Mouse (Mus musculus): Measurements from ENCODE around the gene Ufd1.

Gene Ufd1

GRCm38 (mm10) chr16:18811468-18812384 lies at the start of gene Ufd1, which contains the start of gene Cdc45:
TSS of gene Ufd1 (plus strand) at chr16:18811779.
TSS of gene Cdc45 (minus strand) at chr16:18811987.
- peak; percentile 96 for DNase-seq (ENCODE audit: low spot score)

GRCm38 (mm10) chr16:18762960-18763359 lies 48.6 kb upstream of the Ufd1 start:
- DNase-seq (ENCODE audit: low spot score): no peak

DNA sequence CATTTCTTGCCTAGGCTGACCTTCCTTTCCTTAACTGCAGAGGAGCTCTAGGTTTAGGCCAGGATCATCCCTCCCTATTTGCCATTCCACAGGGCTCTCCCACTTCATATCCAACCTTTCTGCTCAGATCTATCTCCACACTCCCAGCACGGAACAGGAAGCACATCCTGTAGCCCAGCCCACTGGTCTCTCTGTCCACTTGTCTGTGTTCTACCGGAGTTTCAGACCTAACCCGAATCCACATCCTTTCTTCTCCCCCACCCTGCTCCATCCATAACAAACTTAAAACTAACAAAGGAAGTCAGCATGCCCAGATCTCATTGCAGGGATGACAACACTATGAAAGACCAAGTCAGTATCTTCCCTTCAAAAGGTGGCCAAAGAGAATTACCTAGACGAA lies 45.2 kb upstream of the Ufd1 start:
- DNase-seq (ENCODE audit: low spot score): no peak

DNA sequence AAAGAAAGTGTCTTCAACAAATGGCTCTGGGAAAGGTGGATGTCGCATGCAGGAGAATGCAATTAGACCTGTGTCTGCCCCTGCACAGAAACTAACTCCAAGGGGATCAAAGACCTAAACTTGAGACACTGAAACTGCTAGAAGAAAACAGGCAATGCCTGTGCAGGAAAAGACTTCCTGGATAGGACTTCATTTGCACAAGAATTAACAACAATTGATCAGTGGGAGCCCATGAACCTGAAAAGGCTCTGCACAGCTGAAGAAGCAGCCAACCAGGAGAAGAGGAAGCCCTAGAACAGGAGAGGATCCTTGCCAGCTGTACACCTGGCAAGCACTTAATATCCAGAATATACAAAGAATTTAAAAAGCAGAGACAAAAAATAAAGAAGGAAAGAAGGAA lies 42.1 kb upstream of the Ufd1 start:
- DNase-seq (ENCODE audit: low spot score): no peak

GRCm38 (mm10) chr16:18773936-18774335 lies 37.6 kb upstream of the Ufd1 start:
- DNase-seq (ENCODE audit: low spot score): peak; percentile 46

GRCm38 (mm10) chr16:18775621-18776555 lies 35.7 kb upstream of the Ufd1 start:
- DNase-seq (ENCODE audit: low spot score): peak; percentile 3

GRCm38 (mm10) chr16:18776556-18777100 lies 35.0 kb upstream of the Ufd1 start, which contains the start of gene Cldn5:
TSS of gene Cldn5 (plus strand) at chr16:18776847.
- peak; percentile 51 for DNase-seq (ENCODE audit: low spot score)

DNA sequence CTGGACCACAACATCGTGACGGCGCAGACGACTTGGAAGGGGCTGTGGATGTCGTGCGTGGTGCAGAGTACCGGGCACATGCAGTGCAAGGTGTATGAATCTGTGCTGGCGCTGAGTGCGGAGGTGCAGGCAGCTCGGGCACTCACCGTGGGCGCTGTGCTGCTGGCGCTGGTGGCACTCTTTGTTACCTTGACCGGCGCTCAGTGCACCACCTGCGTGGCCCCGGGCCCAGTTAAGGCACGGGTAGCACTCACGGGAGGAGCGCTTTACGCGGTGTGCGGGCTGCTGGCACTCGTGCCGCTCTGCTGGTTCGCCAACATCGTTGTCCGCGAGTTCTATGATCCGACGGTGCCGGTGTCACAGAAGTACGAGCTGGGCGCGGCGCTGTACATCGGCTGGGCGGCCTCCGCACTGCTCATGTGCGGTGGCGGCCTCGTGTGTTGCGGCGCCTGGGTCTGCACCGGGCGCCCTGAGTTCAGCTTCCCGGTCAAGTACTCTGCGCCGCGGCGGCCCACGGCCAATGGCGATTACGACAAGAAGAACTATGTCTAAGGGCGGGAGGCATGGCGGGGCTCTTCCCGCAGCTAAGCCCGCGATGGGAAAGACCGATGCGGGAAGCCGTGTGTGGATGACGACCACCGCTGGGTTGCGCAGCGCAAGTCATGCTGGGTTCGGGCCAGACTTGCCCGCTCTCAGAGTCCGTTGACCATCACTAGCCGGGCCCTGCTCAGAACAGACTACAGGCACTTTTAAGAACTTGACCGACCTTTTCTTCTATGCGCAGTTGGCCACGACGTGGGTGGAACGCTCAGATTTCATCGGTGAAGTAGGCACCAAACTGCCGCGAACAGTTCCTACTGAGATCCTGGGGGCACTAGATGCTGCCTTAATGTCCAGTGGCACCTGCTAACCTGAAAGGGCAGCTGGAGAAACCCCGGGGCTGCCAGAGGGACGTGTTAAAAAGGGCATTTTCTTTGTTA lies 34.2 kb upstream of the Ufd1 start:
- peak; percentile 32 for DNase-seq (ENCODE audit: low spot score)

DNA sequence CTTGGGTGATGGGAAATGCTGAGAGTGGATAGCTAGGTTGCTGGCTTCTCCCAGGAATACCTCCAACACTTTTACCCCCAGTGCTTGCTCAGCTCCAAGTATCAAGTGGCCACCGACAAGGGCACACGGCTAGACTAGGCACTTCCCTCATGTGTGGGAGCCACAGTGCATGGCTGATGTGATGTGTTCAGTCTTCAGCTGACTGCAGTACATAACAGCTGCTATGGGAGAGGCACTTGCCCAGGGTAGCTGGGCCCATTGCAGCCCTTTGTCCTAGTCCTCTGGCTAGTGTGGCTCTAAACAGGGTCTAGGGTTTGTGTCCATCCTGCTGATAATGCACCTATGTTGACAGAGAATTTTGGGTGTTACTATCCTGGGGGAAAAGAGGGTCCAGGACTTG lies 33.1 kb upstream of the Ufd1 start:
- no peak for DNase-seq (ENCODE audit: low spot score)

GRCm38 (mm10) chr16:18781810-18782209 lies 29.8 kb upstream of the Ufd1 start:
- no peak for DNase-seq (ENCODE audit: low spot score)

- no peak for DNase-seq (ENCODE audit: low spot score)
These were observed 26.6 kb upstream of the Ufd1 start for GRCm38 (mm10) chr16:18785025-18785424.

DNA sequence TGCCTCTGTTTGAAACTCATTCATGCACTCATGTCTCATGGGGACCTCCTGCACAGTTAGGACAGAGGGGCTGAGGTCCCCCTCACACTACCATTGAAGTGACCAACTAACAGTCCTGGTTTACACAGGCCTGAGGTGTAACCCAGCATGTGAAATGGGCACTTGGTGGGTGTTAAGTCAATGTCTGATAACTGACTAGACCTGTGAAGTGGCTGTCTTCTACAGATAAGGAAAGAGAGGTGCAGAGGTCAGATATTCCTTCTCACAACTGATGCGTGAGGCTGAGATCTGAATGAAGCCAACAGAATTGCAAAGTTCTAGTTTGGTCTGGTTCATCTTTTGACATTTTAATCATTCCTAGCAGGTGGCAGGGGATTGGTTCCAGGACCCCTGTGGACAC lies 26.1 kb upstream of the Ufd1 start:
- DNase-seq (ENCODE audit: low spot score): no peak

DNA sequence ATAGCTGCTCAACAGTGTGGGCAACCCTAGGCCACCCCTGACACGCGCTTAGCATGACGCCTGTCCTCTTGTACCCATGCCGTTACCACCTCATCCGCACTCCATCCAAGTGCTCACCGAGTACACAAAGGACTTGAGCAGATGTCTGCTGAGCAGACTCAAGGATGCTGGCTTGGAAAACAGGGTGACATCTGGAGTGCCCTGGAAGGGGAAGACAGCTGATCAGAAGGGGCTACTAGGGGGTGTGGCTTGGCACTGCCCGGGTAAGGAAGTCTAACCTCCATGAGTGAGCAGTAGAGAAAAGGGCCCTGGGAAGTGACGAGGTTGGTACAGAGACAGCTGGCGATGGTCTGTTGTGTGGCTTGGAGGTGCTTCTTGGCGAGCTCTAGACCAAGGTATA lies 24.9 kb upstream of the Ufd1 start:
- no peak for DNase-seq (ENCODE audit: low spot score)

DNA sequence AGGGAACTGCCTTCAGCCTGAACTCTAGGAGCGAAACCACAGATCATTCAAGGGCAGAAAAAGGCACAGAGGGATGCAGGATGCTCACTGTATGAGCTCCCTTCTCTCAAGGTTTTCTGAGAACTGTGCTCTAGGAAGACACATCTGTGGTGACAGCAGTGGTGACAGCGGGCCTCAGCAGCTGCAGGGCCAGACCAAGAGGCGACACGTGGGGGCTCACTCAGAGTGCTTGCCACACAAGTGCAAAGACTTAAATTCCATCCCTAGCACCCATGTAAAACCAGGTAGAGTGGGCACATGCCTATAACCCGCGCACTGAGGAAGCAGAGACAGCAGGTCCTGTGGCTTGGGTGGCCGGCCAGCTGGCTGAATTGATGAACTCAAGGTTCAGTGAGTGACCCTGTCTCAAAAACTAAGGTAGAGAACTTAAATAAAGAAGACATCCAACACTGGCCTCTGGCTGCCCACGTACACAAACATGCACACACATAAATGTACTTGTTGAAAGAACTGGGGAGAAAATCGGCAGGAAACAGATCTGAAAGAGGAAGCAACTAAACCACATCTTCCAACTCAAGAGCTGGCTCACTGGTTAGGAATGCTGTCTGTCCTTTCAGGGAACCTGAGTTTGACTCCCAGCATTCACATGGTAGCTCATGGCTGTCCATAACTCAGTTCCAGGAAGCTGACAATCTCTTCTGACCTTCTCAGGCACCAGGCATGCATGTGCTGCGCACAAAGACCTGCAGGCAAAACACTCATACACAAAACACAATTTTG lies 22.8 kb upstream of the Ufd1 start:
- no peak for DNase-seq (ENCODE audit: low spot score)

- no peak for DNase-seq (ENCODE audit: low spot score)
These were observed 16.2 kb upstream of the Ufd1 start for GRCm38 (mm10) chr16:18795223-18795899.

- no peak for DNase-seq (ENCODE audit: low spot score)
These were observed 14.9 kb upstream of the Ufd1 start for GRCm38 (mm10) chr16:18796645-18797044.

DNA sequence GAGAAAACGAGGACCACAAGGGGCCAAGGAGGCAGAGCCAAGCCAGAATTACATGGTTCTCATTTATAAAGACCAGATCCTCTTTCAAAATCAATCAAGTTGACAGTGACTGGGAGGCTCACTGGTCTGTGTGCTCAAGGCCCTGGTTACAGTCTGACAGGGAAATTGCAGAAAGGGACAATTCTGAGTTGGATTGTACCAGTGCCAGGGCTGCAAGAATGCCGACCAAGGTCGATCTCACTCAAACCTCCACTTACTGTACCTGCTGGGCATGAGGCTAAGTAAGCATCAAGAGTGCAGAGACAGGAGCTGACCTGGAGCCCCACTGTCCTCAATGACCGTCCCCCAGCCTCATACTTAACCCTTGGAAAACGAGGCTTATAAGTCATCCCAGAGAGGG lies 13.4 kb upstream of the Ufd1 start:
- DNase-seq (ENCODE audit: low spot score): no peak

DNA sequence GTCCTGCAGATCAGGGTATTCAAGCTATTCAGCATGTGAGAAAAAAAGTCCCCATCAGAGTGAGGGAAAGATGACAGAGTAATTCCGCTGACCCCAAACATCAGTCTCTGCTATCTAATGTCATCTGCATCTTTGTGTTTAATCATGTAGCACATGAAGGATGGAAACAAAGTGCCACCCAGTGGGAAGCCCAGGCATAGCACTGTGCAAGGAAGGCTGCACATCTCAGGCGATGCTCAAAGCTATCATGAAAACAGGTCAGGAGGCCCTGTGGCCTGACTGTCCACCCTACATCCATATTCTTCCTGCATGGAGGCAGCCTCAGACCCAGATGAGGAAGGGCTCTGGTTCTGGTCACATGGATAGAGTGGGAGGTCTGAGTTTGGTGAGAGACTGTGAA lies 12.7 kb upstream of the Ufd1 start:
- peak; percentile 51 for DNase-seq (ENCODE audit: low spot score)

GRCm38 (mm10) chr16:18805746-18806145 lies 5.8 kb upstream of the Ufd1 start:
- DNase-seq (ENCODE audit: low spot score): no peak

DNA sequence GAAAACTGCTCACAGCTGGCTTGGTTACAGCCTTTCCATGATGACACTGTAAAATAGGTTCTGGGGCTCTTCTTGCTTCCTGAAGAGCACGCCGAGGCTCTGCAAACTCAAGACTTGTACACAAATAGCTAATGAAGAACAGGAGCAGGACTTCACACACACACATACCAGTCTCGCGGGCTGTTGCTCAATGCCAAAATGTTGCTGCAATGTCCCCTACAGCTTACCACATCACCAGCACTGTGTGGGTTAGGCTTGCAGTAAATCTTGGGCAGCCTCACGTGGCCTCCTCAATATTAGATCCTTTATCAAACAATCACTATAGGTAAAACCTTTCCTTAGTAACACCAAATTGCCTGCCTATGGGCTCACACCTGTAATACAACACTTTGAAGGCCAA lies 2.6 kb upstream of the Ufd1 start:
- no peak for DNase-seq (ENCODE audit: low spot score)
